Mouse (Mus musculus) hindbrain, embryonic 11.5 days (tissue): Measurements from ENCODE around the gene Gm17334. TPM values are rescaled to one million over a fixed set of nuclear protein-coding genes. Genes with fewer than 3 reads are reported as not detected.
A peak's percentile ranks its signal among the peaks of the same experiment; 100 is the strongest.
"Not testable (repeated sequence)": the region's sequence is repeated elsewhere in the genome, so short reads cannot be mapped to it uniquely, and the experiment has no call there.

ENCODE experiments used
- ATAC-seq: fragments of 200-750 bp; cut with Nextera tagmentation; 2 replicates; pipeline ENCODE4 v1.8.0; 2017; ENCODE audit warnings: mild to moderate bottlenecking, moderate TSS enrichment, moderate library complexity; ENCODE audit not compliant: low FRiP score
- DNase-seq: peaks from one replicate; pipeline ENCODE4 v3.0.0-alpha.2; 2015; ENCODE audit warnings: low spot score
- H3K27ac ChIP-seq: fragments of 300-500 bp; sonication (generic); 2 replicates; pipeline ENCODE4 v1.5.1; 2014; ENCODE audit warnings: mild to moderate bottlenecking, low read depth, low read length
- H3K27me3 ChIP-seq: fragments of 300-500 bp; sonication (generic); 2 replicates; pipeline ENCODE4 v1.6.1; 2014; ENCODE audit warnings: mild to moderate bottlenecking, low read length, moderate library complexity, mixed read lengths; ENCODE audit not compliant: control insufficient read depth, insufficient read depth
- H3K36me3 ChIP-seq: fragments of 300-500 bp; sonication (generic); 2 replicates; pipeline ENCODE4 v1.6.1; 2014; ENCODE audit warnings: mild to moderate bottlenecking, low read length, moderate library complexity, mixed read lengths; ENCODE audit not compliant: control insufficient read depth, insufficient read depth
- H3K4me1 ChIP-seq: fragments of 300-500 bp; sonication (generic); replicated peaks from 2 replicates; pipeline ENCODE4 v1.6.1; 2014; ENCODE audit warnings: low read length, mixed read lengths; ENCODE audit not compliant: control insufficient read depth, insufficient read depth
- H3K4me2 ChIP-seq: fragments of 300-500 bp; sonication (generic); replicated peaks from 2 replicates; pipeline ENCODE4 v1.6.1; 2014; ENCODE audit warnings: mild to moderate bottlenecking, low read depth, low read length
- H3K4me3 ChIP-seq: fragments of 300-500 bp; sonication (generic); 2 replicates; pipeline ENCODE4 v1.5.1; 2014; ENCODE audit warnings: low read depth, low read length
- H3K9ac ChIP-seq: fragments of 300-500 bp; sonication (generic); 2 replicates; pipeline ENCODE4 v1.6.1; 2014; ENCODE audit warnings: low read depth, low read length
- H3K9me3 ChIP-seq: fragments of 300-500 bp; sonication (generic); 2 replicates; pipeline ENCODE4 v1.6.1; 2016; ENCODE audit warnings: low read length; ENCODE audit not compliant: control insufficient read depth
- WGBS: fragments of 180-500 bp; shearing (Covaris S2); extraction: QIAGEN DNeasy Blood & Tissue Kit; methylation state at CpG from one replicate; pipeline ENCODE4 v1.1.7; 2014; 5-methylcytosine and 5-hydroxymethylcytosine counted together
- polyA plus RNA-seq: library from polyadenylated mRNA; unstranded; fragments of >200 nt; fragmentation: Nextera tagmentation; extraction: Ambion mirVana; gene quantifications from 2 replicates; pipeline ENCODE4 v1.2.1, GENCODE M21; 2014

Gene Gm17334
- polyA plus RNA-seq, 1 experiment from 2014 or later: not detected

DNA sequence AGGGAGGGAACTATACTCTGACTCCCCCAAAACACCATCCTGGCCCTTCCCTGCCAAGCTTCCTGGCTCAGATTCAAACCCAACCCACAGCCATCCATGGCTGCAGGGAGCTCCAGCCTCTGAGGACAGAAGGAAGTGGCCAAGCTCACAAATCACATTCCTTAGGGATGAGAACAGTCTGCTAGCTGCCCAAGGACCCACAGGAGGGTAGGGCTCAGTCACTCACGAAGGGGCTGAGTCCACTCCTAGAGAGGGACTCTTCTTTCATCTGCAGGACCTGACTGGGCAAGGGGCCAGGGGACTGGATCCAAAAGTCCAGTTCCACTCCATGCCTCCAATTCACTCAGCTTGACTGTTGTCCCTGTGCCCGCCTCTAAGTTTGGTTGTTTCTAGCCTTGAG lies 11.2 kb downstream of the Gm17334 start:
- Histone ChIP-seq H3K4me3 (no peak overlapping the region), H3K27me3 (peaks cover 21% of the 10 kb centered on the region), H3K4me2 (no peak overlapping the region), H3K36me3 (no peaks in the 10 kb centered on the region), H3K9ac (no peak overlapping the region), H3K9me3 (no peaks in the 10 kb centered on the region), H3K4me1 (peaks cover 13% of the 10 kb centered on the region), H3K27ac (no peak overlapping the region)
- ATAC-seq (no peak), DNase-seq (no peak)
- 72% methylated on average over 2 of the region's 2 CpGs for WGBS

GRCm38 (mm10) chr11:53761284-53761683 lies 11.7 kb downstream of the Gm17334 start:
- Histone ChIP-seq H3K27me3 (peaks cover 21% of the 10 kb centered on the region), H3K9me3 (no peaks in the 10 kb centered on the region), H3K27ac (no peak overlapping the region), H3K4me2 (no peak overlapping the region), H3K9ac (no peak overlapping the region), H3K4me1 (peaks cover 13% of the 10 kb centered on the region), H3K4me3 (no peak overlapping the region), H3K36me3 (no peaks in the 10 kb centered on the region)
- no peak for ATAC-seq
- no peak for DNase-seq
- WGBS: 85% methylated on average over 5 of the region's 5 CpGs

DNA sequence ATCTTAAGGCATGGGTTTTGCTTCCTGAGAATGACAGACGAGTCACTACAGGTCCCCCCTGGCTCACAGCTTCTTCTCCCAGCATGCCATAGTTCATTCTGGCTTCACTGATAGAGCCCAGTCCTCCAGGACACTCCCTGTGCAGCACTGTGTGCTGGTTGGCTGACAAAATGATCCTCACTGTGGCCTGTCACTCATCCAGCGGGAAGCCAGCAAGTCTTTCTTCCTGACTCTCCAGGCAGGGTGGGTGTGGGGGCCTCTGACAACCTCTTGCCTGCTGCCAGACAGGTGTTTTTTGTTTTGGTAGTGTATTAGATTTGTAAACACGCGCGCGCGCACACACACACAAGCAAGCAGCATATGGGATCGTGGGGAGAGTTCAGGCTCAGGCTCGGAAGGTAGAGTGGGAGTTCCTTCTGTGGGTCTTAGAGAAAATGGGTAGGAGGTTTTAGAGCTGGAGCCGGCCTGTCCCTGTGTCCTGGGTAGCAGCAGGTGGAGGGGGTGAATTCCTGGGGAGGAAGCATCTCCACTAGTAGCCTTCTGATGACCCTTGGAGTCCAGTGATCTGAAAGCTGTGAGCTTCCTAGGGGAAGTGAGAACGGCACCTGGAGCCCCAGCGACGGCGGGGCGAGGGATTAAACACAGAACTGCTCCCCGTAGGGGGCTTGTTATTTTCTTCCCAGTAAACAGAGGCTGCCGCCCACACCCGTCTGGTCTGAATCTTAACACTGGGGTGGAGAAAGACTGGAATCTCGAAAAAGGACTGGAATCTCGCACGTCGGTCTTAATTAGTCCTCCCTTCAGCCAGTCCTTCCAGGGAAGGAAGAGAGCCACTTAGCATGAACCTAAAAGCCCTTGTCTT lies 13.2 kb downstream of the Gm17334 start:
- Histone ChIP-seq H3K9me3 (no peaks in the 10 kb centered on the region), H3K27ac (no peak overlapping the region), H3K27me3 (peaks cover 21% of the 10 kb centered on the region), H3K4me3 (no peak overlapping the region), H3K4me2 (peak overlapping the region; percentile 15), H3K36me3 (no peaks in the 10 kb centered on the region), H3K4me1 (peaks cover 13% of the 10 kb centered on the region), H3K9ac (no peak overlapping the region)
- peak; percentile 21 for DNase-seq
- no peak for ATAC-seq
- 5% methylated on average over 22 of the region's 22 CpGs for WGBS

GRCm38 (mm10) chr11:53758791-53759351 lies 14.1 kb downstream of the Gm17334 start:
- no peak for DNase-seq
- Histone ChIP-seq H3K4me2 (no peak overlapping the region), H3K9me3 (no peaks in the 10 kb centered on the region), H3K4me1 (peaks cover 12% of the 10 kb centered on the region), H3K27ac (no peak overlapping the region), H3K9ac (no peak overlapping the region), H3K4me3 (no peak overlapping the region), H3K36me3 (no peaks in the 10 kb centered on the region), H3K27me3 (peaks cover 21% of the 10 kb centered on the region)
- no peak for ATAC-seq
- WGBS: 42% methylated on average over 6 of the region's 6 CpGs

- H3K9me3 ChIP-seq, H3K9ac ChIP-seq, H3K4me1 ChIP-seq, H3K4me3 ChIP-seq, ATAC-seq, H3K27ac ChIP-seq, H3K4me2 ChIP-seq, H3K36me3 ChIP-seq, DNase-seq: not testable (repeated sequence)
- 80% methylated on average over 8 of the region's 9 CpGs for WGBS
- H3K27me3 ChIP-seq: peaks cover 14% of the 10 kb centered on the region
Observed at GRCm38 (mm10) chr11:53758033-53758432, 15.0 kb downstream of the Gm17334 start.

GRCm38 (mm10) chr11:53757612-53758011 lies 15.4 kb downstream of the Gm17334 start:
- Histone ChIP-seq H3K9ac (no peak overlapping the region), H3K4me2 (no peak overlapping the region), H3K27me3 (peaks cover 11% of the 10 kb centered on the region), H3K9me3 (no peaks in the 10 kb centered on the region), H3K36me3 (no peaks in the 10 kb centered on the region), H3K27ac (no peak overlapping the region), H3K4me1 (peaks cover 2% of the 10 kb centered on the region), H3K4me3 (no peak overlapping the region)
- ATAC-seq (no peak), DNase-seq (no peak)
- 88% methylated on average over 4 of the region's 4 CpGs for WGBS

DNA sequence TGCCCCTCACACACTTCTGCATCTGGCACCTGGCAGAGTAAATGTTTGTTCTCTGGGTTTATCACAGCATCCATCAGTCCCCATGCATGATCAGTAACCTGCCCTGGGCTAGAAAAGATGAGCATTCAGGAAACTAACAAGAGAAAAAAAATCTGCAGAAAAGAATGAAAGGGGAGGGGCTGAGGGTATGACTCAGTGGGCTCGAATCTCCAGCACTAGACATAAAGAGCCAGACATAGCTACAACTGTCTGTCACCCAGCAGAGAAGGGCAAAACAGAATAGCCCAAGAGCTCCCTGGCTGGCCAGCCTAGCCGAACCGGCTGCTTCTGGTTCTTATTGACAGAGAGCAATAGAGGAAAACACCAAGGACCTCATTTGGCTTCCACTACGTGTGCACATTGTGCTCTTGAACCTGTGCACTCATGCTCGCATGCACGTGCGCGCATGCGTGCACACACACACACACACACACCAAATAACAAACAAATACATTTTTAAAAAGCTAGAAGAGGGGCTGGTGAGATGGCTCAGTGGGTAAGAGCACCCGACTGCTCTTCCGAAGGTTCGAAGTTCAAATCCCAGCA lies 17.9 kb downstream of the Gm17334 start:
- no peak for ATAC-seq

GRCm38 (mm10) chr11:53749716-53750352 lies 23.2 kb downstream of the Gm17334 start:
- 50% methylated on average over 5 of the region's 5 CpGs for WGBS
- Histone ChIP-seq H3K9me3 (no peaks in the 10 kb centered on the region), H3K4me2 (no peak overlapping the region), H3K4me3 (no peak overlapping the region), H3K4me1 (no peaks in the 10 kb centered on the region), H3K27ac (no peak overlapping the region), H3K36me3 (no peaks in the 10 kb centered on the region), H3K27me3 (no peaks in the 10 kb centered on the region), H3K9ac (no peak overlapping the region)
- DNase-seq (no peak), ATAC-seq (no peak)

More for the DNA sequence above, 17.9 kb downstream of the Gm17334 start:
- Histone ChIP-seq H3K27ac (no peak overlapping the region), H3K9ac (no peak overlapping the region), H3K36me3 (no peaks in the 10 kb centered on the region), H3K27me3 (no peaks in the 10 kb centered on the region), H3K4me2 (no peak overlapping the region), H3K4me3 (no peak overlapping the region), H3K9me3 (no peaks in the 10 kb centered on the region), H3K4me1 (peaks cover 2% of the 10 kb centered on the region)
- no peak for DNase-seq
- 84% methylated on average over 12 of the region's 12 CpGs for WGBS
